Mouse (Mus musculus): Measurements from ENCODE around the gene Igflr1. TPM values are rescaled to one million over a fixed set of nuclear protein-coding genes. Genes with fewer than 3 reads are reported as not detected.

Gene Igflr1
- polyA plus RNA-seq, 1 experiment from 2014 or later: 1.6 TPM

GRCm38 (mm10) chr7:30553810-30554584, 11.2 kb upstream of the Igflr1 start:
- WGBS (ENCODE audit: insufficient replicate concordance): 81% methylated on average over 22 of the region's 22 CpGs
- Histone ChIP-seq H3K9me3 (replicated peaks) (no peaks in the 10 kb centered on the region), H3K36me3 (peaks cover 41% of the 10 kb centered on the region), H3K9ac (peak overlapping the region; percentile 91), H3K27me3 (no peaks in the 10 kb centered on the region), H3K4me2 (peak overlapping the region; percentile 92), H3K4me3 (replicated peaks) (peak overlapping the region; percentile 71), H3K4me1 (replicated peaks) (peaks cover 47% of the 10 kb centered on the region), H3K27ac (no peak overlapping the region)
- no peak for DNase-seq
- no peak for ATAC-seq (ENCODE audit: low read depth)

GRCm38 (mm10) chr7:30556894-30557536, 8.2 kb upstream of the Igflr1 start:
- no peak for DNase-seq
- H3K9ac ChIP-seq: no peak overlapping the region
- WGBS (ENCODE audit: insufficient replicate concordance): 89% methylated on average over 18 of the region's 18 CpGs
- H3K9me3 ChIP-seq (replicated peaks): no peaks in the 10 kb centered on the region
- peaks cover 56% of the 10 kb centered on the region for H3K4me1 ChIP-seq (replicated peaks)
- peaks cover 44% of the 10 kb centered on the region for H3K36me3 ChIP-seq
- H3K4me3 ChIP-seq (replicated peaks): no peak overlapping the region
- H3K4me2 ChIP-seq: 0 out of 2 replicates have a peak overlapping the region, but pooled peaks have one; percentile 73
- no peak overlapping the region for H3K27ac ChIP-seq
- H3K27me3 ChIP-seq: no peaks in the 10 kb centered on the region
- no peak for ATAC-seq (ENCODE audit: low read depth)

DNA sequence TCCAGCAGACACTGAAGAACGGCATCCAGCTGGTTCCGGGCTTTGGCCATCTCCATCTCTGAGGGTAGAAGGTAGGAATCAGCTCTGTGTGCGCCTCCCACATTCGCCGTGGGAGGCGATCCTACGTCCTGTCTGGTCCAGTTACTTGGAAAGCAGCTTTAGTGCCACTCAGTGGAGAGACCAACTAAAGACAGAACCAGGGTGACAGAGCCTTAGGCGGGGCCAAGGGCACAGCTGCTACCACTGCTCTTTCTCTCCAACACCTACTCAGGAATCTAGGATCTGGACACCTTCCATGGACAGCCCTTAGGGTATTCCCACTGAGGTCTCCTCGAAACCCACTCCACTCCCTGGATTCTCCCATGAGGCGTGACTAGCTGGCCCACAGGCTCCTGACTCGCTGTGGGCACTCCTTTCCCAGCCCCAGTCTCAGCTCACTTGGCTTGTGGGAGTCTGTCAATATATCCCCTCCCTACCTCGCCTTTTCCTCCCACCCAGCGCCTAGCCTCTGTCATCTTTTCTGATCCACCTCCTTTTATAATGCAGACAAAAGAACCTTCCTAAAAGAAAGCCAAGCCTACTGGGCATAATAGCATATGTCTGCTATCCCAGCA, 7.2 kb upstream of the Igflr1 start:
- WGBS (ENCODE audit: insufficient replicate concordance): 87% methylated on average over 13 of the region's 13 CpGs
- DNase-seq (no peak), ATAC-seq (ENCODE audit: low read depth) (no peak)
- Histone ChIP-seq H3K4me2 (peak overlapping the region; percentile 73), H3K36me3 (peaks cover 44% of the 10 kb centered on the region), H3K9ac (peak overlapping the region; percentile 74), H3K4me3 (replicated peaks) (peak overlapping the region; percentile 67), H3K27ac (peak overlapping the region; percentile 86), H3K9me3 (replicated peaks) (no peaks in the 10 kb centered on the region), H3K27me3 (no peaks in the 10 kb centered on the region), H3K4me1 (replicated peaks) (peaks cover 56% of the 10 kb centered on the region)

DNA sequence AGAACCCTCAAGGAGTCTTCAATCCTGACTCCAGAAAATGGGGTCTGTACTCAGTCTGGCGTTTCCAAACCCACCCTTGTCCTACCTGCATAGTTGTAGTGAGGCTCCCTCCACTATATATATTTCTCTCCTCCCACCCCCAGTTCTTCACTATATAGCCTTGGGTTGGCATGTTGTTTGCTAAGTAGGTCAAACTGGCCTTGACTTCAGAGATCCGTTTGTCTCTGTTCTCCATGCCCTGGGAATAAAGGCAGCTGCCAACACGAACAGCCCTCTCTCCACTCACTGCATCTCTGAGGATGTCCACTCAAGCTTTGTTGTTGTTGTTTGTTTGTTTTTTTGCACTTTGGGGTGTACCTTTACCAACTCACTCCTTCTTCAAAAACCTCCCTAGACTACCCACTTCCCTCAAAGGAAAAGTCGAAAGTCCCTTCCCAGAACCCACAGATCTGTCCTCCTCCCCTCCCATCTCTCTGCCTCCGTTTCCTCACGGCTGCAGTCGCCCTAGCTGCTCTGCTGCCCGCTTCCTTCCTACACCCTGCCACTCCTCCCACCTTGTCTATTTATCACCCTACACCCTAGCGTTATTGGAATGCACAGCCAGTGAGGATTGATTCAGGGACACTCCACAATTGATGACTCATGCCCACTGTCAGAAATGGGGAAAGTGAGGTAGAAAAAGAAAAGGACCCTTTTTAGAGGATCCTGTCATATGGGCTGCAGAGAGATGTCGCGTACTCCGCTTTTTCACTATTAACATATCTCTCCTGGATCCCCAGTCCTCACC, 6.4 kb upstream of the Igflr1 start:
- Histone ChIP-seq H3K27ac (peak overlapping the region; percentile 86), H3K4me2 (peak overlapping the region; percentile 73), H3K9ac (peak overlapping the region; percentile 74), H3K4me1 (replicated peaks) (peaks cover 51% of the 10 kb centered on the region), H3K4me3 (replicated peaks) (peak overlapping the region; percentile 67), H3K36me3 (peaks cover 44% of the 10 kb centered on the region), H3K27me3 (no peaks in the 10 kb centered on the region), H3K9me3 (replicated peaks) (no peaks in the 10 kb centered on the region)
- DNase-seq (peak; percentile 38), ATAC-seq (ENCODE audit: low read depth) (peak; percentile 44)
- WGBS (ENCODE audit: insufficient replicate concordance): 8% methylated on average over 12 of the region's 12 CpGs

DNA sequence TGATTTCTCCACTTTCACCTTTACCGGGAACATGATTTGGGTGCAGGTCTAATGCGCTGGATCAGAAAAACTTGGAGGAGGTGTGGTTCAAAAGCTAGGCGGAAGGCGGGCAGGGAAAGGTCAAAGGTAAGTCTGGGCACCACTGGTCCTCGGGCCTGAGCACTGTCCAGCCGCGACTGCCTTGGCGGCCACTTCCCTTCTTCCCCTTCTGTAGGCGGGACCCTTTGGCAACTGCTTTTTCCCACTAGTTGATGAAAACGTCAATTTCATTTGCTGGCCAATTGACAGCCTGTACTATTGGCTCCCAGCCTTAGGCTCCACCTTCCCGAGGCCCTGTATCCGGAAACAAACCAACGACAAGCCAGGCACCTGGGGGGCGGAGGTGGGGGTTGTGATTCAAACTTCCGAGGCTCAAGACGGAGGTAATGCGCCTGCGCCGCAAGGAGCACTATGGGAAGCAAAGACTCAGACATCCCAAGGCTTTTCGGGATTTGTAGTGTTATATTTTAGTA, 5.7 kb upstream of the Igflr1 start, which contains the start of gene Lin37:
TSS of gene Lin37 (minus strand) at position 396 of the 512 bp plus-strand sequence.
- H3K4me3 ChIP-seq (replicated peaks): peak within 1 kb of the TSS; percentile 67
- ATAC-seq (ENCODE audit: low read depth): peak; percentile 80
- DNase-seq: peak; percentile 92

GRCm38 (mm10) chr7:30560296-30560695, 4.9 kb upstream of the Igflr1 start:
- peaks cover 50% of the 10 kb centered on the region for H3K4me1 ChIP-seq (replicated peaks)
- H3K4me2 ChIP-seq: peak overlapping the region; percentile 73
- ATAC-seq (ENCODE audit: low read depth) (no peak), DNase-seq (no peak)
- H3K9ac ChIP-seq: peak overlapping the region; percentile 66
- WGBS (ENCODE audit: insufficient replicate concordance): 68% methylated on average over 2 of the region's 2 CpGs
- no peaks in the 10 kb centered on the region for H3K27me3 ChIP-seq
- H3K27ac ChIP-seq: peak overlapping the region; percentile 86
- no peaks in the 10 kb centered on the region for H3K9me3 ChIP-seq (replicated peaks)
- peak overlapping the region; percentile 67; the same call in 1 of the 2 replicates for H3K4me3 ChIP-seq (replicated peaks)
- peaks cover 37% of the 10 kb centered on the region for H3K36me3 ChIP-seq

More for the DNA sequence above, 5.7 kb upstream of the Igflr1 start, which contains the start of gene Lin37:
- Histone ChIP-seq H3K27me3 (no peaks in the 10 kb centered on the region), H3K4me1 (replicated peaks) (peaks cover 51% of the 10 kb centered on the region), H3K9me3 (replicated peaks) (no peaks in the 10 kb centered on the region), H3K27ac (peak within 1 kb of the TSS; percentile 86), H3K9ac (peak within 1 kb of the TSS; percentile 74), H3K4me2 (peak within 1 kb of the TSS; percentile 73), H3K36me3 (peaks cover 38% of the 10 kb centered on the region)
- under 1% methylated on average over 20 of the region's 20 CpGs for WGBS (ENCODE audit: insufficient replicate concordance)

DNA sequence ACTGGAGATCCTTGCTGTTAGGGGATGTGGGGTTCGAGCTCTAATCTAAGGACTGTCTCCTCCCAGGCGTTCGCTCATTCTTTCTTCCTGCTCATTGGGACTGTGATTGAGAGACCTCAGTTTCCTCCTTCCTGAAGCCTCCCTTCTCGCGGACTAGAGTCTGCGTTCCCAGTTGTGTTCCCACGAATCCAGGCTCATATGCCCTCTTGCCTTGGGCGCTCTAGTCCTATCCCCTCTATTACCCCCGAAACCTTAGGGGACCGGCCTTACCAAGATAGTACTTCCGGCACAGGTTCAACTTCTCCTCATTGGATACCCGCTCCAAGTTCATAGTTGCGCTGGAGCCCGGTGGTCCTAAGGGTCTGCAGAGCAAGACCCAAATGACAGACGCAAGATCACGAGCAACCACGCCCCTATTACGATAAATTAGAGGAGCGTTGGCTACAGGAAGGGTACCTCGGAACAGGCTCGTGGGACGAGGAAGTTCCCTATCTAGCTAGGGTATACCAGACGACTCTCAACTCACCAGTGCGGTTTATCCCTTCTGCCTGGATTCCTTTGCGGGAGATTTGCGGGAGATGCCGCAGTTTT, 2.6 kb upstream of the Igflr1 start:
- no peaks in the 10 kb centered on the region for H3K27me3 ChIP-seq
- peak overlapping the region; percentile 89 for H3K4me2 ChIP-seq
- WGBS (ENCODE audit: insufficient replicate concordance): under 1% methylated on average over 27 of the region's 27 CpGs
- H3K4me1 ChIP-seq (replicated peaks): peaks cover 48% of the 10 kb centered on the region
- H3K27ac ChIP-seq: peak overlapping the region; percentile 84
- peaks cover 36% of the 10 kb centered on the region for H3K36me3 ChIP-seq
- no peaks in the 10 kb centered on the region for H3K9me3 ChIP-seq (replicated peaks)
- ATAC-seq (ENCODE audit: low read depth) (peak; percentile 8; the same call in 1 of the 2 replicates), DNase-seq (no peak)
- H3K9ac ChIP-seq: peak overlapping the region; percentile 81
- peak overlapping the region; percentile 83 for H3K4me3 ChIP-seq (replicated peaks)

- no peaks in the 10 kb centered on the region for H3K9me3 ChIP-seq (replicated peaks)
- peak within 1 kb of the TSS; percentile 83 for H3K4me3 ChIP-seq (replicated peaks)
- H3K9ac ChIP-seq: peak within 1 kb of the TSS; percentile 81
- DNase-seq (peak; percentile 92), ATAC-seq (ENCODE audit: low read depth) (peak; percentile 81)
- under 1% methylated on average over 45 of the region's 45 CpGs for WGBS (ENCODE audit: insufficient replicate concordance)
- peak within 1 kb of the TSS; percentile 96 for H3K27ac ChIP-seq
- H3K36me3 ChIP-seq: peaks cover 37% of the 10 kb centered on the region
- H3K4me1 ChIP-seq (replicated peaks): peaks cover 41% of the 10 kb centered on the region
- H3K4me2 ChIP-seq: peak within 1 kb of the TSS; percentile 89
- no peaks in the 10 kb centered on the region for H3K27me3 ChIP-seq
These were observed 1.9 kb upstream of the Igflr1 start, which contains the start of the genes U2af1l4, Gm49396 and Psenen for GRCm38 (mm10) chr7:30563117-30563905. TSS of gene U2af1l4 (plus strand) at chr7:30563301. TSS of gene Gm49396 (plus strand) at chr7:30563344. TSS of gene Psenen (minus strand) at chr7:30563627.

- peak overlapping the region; percentile 96 for H3K27ac ChIP-seq
- 21% methylated on average over 6 of the region's 6 CpGs for WGBS (ENCODE audit: insufficient replicate concordance)
- ATAC-seq (ENCODE audit: low read depth): no peak
- peak overlapping the region; percentile 83 for H3K4me3 ChIP-seq (replicated peaks)
- H3K27me3 ChIP-seq: no peaks in the 10 kb centered on the region
- no peaks in the 10 kb centered on the region for H3K9me3 ChIP-seq (replicated peaks)
- H3K4me1 ChIP-seq (replicated peaks): peaks cover 36% of the 10 kb centered on the region
- DNase-seq: no peak
- peak overlapping the region; percentile 89 for H3K4me2 ChIP-seq
- peaks cover 43% of the 10 kb centered on the region for H3K36me3 ChIP-seq
- peak overlapping the region; percentile 81 for H3K9ac ChIP-seq
These were observed 1.3 kb upstream of the Igflr1 start for GRCm38 (mm10) chr7:30563906-30564280.

Measured in liver, embryonic 13.5 days (tissue).